Mouse (Mus musculus) cerebellum, adult (tissue): ENCODE results near the gene Sult1a1.

ENCODE experiments used
- ATAC-seq: cut with Nextera tagmentation; 2 replicates; pipeline ENCODE4 v1.9.2; 2017; ENCODE audit warnings: mild to moderate bottlenecking, moderate library complexity, mixed read lengths; ENCODE audit not compliant: insufficient number of reproducible peaks, low FRiP score, low TSS enrichment

Gene Sult1a1

DNA sequence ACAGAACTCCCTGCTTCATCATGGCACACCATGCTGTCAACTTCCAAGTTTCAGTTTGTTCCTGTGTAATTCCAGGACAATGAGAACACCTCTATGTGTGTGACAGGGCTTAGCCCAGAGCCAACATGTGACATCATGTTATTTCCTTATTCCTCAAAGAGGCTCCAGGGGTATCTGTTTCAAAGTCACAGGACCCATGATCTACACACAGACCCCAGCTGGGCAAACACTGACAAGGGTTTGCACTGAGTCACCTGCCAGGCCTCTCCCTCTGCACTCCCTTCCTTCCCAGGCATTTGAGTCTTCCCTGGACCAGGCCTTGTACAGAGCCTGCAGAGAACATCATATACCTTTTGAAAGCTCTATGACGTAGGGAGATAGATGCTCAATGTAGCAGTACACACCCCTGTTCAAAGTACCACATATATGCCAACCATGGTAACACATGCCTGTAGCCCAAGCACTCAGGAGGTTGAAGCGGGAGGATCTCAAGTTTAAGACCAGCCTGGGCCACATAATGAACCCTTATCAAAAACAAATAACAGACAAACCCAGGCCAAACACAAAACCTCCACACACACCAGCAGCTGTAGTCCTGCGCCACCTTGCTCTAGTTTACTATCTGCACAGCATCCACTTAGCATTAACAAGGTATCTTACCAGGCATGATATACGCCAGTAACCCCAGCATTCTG, 45.3 kb downstream of the Sult1a1 start, which contains the start of gene Nupr1:
Nupr1 (minus strand) TSS at position 38 of the 695 bp plus-strand sequence.
- no peak for ATAC-seq

GRCm38 (mm10) chr7:126629915-126630314, 46.3 kb downstream of the Sult1a1 start:
- ATAC-seq = no peak

- ATAC-seq = no peak
Observed at GRCm38 (mm10) chr7:126628111-126628510, 48.1 kb downstream of the Sult1a1 start.

DNA sequence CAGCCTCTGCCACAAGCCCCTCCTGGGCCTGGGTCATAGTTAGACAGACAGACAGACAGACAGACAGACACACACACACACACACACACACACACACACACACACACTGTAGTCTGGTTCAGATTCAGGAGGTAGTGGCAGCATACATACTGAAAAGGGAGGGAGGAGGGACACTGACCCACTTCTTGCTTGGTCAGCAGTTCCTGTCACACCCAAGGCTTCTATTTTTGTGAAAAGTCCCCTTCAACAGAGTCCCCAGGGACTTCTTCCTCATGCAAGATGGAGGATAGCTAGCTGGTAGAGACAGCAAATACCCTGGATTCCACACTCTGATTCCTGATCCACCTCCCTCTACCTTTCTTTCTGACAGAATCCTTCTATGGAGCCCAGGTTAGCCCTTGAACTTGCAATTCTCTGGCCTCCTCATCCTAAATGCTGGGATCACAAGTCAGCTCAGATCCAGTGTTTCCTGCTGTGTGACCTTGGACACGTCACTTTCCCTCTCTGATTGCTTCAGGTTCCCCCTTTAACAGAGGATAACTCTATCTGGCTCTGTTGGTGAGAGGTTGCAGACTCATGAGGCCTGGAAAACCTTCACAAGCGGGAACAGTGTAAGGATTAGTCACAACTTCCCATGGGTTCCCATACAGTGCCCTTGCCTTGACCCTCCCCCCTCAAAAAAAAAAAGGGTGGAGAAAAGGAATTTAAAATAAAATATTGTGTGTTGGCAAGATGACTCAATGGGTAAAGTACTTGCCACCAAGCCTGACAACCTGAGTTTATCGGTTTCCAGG, 50.2 kb downstream of the Sult1a1 start:
- ATAC-seq = no peak

- ATAC-seq = no peak
Observed at GRCm38 (mm10) chr7:126625369-126625768, 50.9 kb downstream of the Sult1a1 start.

GRCm38 (mm10) chr7:126624774-126625173, 51.5 kb downstream of the Sult1a1 start:
- no peak for ATAC-seq

DNA sequence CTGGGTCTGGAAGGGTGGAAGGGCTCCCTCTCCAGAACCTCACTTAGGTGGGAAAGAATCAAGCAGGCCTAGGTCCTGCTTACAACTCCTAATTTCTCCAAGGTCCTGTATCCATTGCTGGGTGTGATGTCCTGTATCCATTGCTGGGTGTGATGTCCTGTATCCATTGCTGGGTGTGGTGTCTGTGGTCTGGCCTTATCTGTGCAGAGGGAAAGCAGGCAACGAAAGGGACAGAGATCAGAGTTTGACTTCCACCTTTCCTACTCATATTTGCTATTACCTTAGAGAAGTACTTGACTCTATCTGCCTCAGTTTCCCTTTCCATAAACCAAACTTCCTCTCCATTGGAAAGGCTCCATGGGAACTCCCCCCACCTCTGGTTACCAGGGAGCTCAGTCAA, 52.9 kb downstream of the Sult1a1 start:
- ATAC-seq = no peak
